Mouse (Mus musculus) forebrain, embryonic 11.5 days (tissue): ENCODE measurements around the gene Stkld1. TPM values are rescaled to one million over a fixed set of nuclear protein-coding genes. Genes with fewer than 3 reads are reported as not detected.
A peak's percentile ranks its signal among the peaks of the same experiment; 100 is the strongest.

ENCODE experiments used
- ATAC-seq: fragments of 200-750 bp; cut with Nextera tagmentation; replicated peaks from 2 replicates; pipeline ENCODE4 v1.8.0; 2017; ENCODE audit warnings: moderate TSS enrichment; ENCODE audit not compliant: low FRiP score
- DNase-seq: peaks from one replicate; pipeline ENCODE4 v3.0.0-alpha.2; 2017; ENCODE audit warnings: low spot score
- H3K27ac ChIP-seq: fragments of 300-500 bp; sonication (generic); 2 replicates; pipeline ENCODE4 v1.5.1; 2014; ENCODE audit warnings: low read depth, low read length
- H3K27me3 ChIP-seq: fragments of 300-500 bp; sonication (generic); 2 replicates; pipeline ENCODE4 v1.6.1; 2014; ENCODE audit warnings: mild to moderate bottlenecking, low read length, mixed read lengths; ENCODE audit not compliant: control insufficient read depth, insufficient read depth
- H3K36me3 ChIP-seq: fragments of 300-500 bp; sonication (generic); 2 replicates; pipeline ENCODE4 v1.6.1; 2014; ENCODE audit warnings: mild to moderate bottlenecking, low read length, moderate library complexity, mixed read lengths; ENCODE audit not compliant: control insufficient read depth, insufficient read depth
- H3K4me1 ChIP-seq: fragments of 300-500 bp; sonication (generic); replicated peaks from 2 replicates; pipeline ENCODE4 v1.6.1; 2014; ENCODE audit warnings: low read length, mixed read lengths; ENCODE audit not compliant: control insufficient read depth, insufficient read depth
- H3K4me2 ChIP-seq: fragments of 300-500 bp; sonication (generic); 2 replicates; pipeline ENCODE4 v1.6.1; 2014; ENCODE audit warnings: low read depth, mild to moderate bottlenecking, low read length, moderate library complexity, mixed read lengths; ENCODE audit not compliant: severe bottlenecking
- H3K4me3 ChIP-seq: fragments of 300-500 bp; sonication (generic); 2 replicates; pipeline ENCODE4 v1.5.1; 2014; ENCODE audit warnings: low read depth, low read length
- H3K9ac ChIP-seq: fragments of 300-500 bp; sonication (generic); 2 replicates; pipeline ENCODE4 v1.6.1; 2014; ENCODE audit warnings: low read length
- H3K9me3 ChIP-seq: fragments of 300-500 bp; sonication (generic); 2 replicates; pipeline ENCODE4 v1.6.1; 2016; ENCODE audit warnings: low read length, mixed read lengths; ENCODE audit not compliant: control insufficient read depth
- WGBS: fragments of 180-500 bp; shearing (Covaris S2); extraction: QIAGEN DNeasy Blood & Tissue Kit; methylation state at CpG from one replicate; pipeline ENCODE4 v1.1.7; 2014; 5-methylcytosine and 5-hydroxymethylcytosine counted together
- polyA plus RNA-seq: library from polyadenylated mRNA; unstranded; fragments of >200 nt; fragmentation: Nextera tagmentation; extraction: Ambion mirVana; gene quantifications from 2 replicates; pipeline ENCODE4 v1.2.1, GENCODE M21; 2014

The Stkld1 gene
- polyA plus RNA-seq, 1 experiment from 2014 or later = 0.11 TPM

GRCm38 (mm10) chr2:26913416-26914147 is 20.3 kb upstream of the Stkld1 start:
- Histone ChIP-seq H3K27ac (no peak overlapping the region), H3K4me1 (peaks cover 22% of the 10 kb centered on the region), H3K4me2 (no peak overlapping the region), H3K9ac (no peak overlapping the region), H3K9me3 (no peaks in the 10 kb centered on the region), H3K4me3 (no peak overlapping the region), H3K27me3 (no peaks in the 10 kb centered on the region), H3K36me3 (peaks cover 21% of the 10 kb centered on the region; the same call in 1 of the 2 replicates)
- DNase-seq (no peak), ATAC-seq (no peak)
- 85% methylated on average over 17 of the region's 17 CpGs for whole genome bisulfite sequencing

DNA sequence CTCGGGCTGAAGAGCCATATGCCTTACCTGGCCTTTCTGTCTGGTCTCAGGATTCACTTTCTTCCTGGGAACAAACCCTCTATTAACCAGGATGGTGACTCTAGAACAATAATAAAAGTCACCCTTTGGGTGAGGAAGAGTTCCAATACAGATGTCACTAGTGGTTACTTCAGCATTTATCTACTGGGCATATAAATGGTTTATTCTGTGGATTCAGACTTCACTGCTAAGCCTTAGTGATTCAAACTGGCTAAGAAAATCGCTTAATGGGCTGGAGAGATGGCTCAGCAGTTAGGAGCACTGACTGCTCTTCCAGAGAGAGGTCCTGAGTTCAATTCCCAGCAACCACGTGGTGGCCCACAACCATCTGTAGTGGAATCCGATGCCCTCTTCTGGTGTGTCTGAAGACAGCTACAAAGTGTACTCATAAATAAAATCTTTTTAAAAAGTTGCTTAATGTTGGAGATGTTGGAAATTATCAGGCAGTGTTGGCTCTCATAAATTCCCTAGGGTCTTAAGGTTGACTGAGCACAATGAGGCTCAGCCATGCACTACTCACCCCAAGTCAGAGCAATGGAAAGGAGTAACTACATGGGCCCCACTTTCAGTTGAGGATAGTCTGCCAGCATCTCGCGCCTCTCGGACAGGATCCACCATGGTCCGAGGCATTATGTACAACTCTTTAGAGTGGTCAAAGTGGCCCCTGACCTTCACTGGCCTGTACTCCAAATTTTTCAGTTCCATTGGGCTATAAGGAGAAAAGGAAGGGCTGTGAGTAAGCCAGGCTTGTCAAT is 19.5 kb upstream of the Stkld1 start:
- 68% methylated on average over 8 of the region's 8 CpGs for WGBS
- H3K9ac ChIP-seq = no peak overlapping the region
- H3K27me3 ChIP-seq = no peaks in the 10 kb centered on the region
- no peak for ATAC-seq
- no peak for DNase-seq
- peaks cover 19% of the 10 kb centered on the region for H3K4me1 ChIP-seq
- no peak overlapping the region for H3K27ac ChIP-seq
- no peak overlapping the region for H3K4me2 ChIP-seq
- no peaks in the 10 kb centered on the region for H3K9me3 ChIP-seq
- peaks cover 24% of the 10 kb centered on the region; the same call in 1 of the 2 replicates for H3K36me3 ChIP-seq
- no peak overlapping the region for H3K4me3 ChIP-seq

- Histone ChIP-seq H3K4me1 (peaks cover 19% of the 10 kb centered on the region), H3K9me3 (no peaks in the 10 kb centered on the region), H3K27me3 (no peaks in the 10 kb centered on the region), H3K27ac (no peak within 1 kb of the TSS; the same call in 1 of the 2 replicates), H3K4me2 (peak within 1 kb of the TSS; percentile 99), H3K9ac (peak within 1 kb of the TSS; percentile 76), H3K36me3 (peaks cover 33% of the 10 kb centered on the region), H3K4me3 (peak within 1 kb of the TSS; percentile 58)
- ATAC-seq (peak; percentile 82), DNase-seq (peak; percentile 85)
- 2% methylated on average over 47 of the region's 47 CpGs for WGBS
Measured at GRCm38 (mm10) chr2:26915927-26916728, 17.7 kb upstream of the Stkld1 start, which contains the start of the genes Surf2 and Surf1. Gene Surf2, plus strand, starts transcription at chr2:26916367. Gene Surf1, minus strand, starts transcription at chr2:26916530.

DNA sequence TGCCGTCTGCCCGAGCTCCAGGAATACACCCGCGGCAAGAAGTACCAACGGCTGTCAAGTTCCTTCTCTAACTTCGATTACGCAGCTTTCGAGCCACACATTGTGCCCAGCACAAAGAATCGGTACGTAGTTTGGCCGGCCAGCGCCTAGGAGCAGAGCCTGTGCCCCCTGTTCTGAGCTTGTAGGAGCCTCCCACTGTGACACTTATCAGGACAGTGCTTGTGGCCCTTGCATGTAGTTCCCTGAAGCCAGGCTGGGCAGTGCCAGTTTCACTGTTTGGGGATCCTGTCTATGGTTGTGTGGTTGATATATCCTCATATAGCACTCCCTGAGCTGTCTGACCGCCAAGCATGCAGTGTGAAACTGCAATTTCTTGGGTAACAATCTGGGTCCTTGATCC is 17.1 kb upstream of the Stkld1 start:
- H3K4me2 ChIP-seq = peak overlapping the region; percentile 99
- no peaks in the 10 kb centered on the region for H3K27me3 ChIP-seq
- peaks cover 34% of the 10 kb centered on the region for H3K36me3 ChIP-seq
- H3K27ac ChIP-seq = no peak overlapping the region; the same call in 1 of the 2 replicates
- WGBS = 4% methylated on average over 13 of the region's 13 CpGs
- H3K9me3 ChIP-seq = no peaks in the 10 kb centered on the region
- no peak for DNase-seq
- H3K4me1 ChIP-seq = peaks cover 19% of the 10 kb centered on the region
- peak overlapping the region; percentile 58 for H3K4me3 ChIP-seq
- peak; percentile 28; the same call in 1 of the 2 replicates for ATAC-seq
- peak overlapping the region; percentile 76 for H3K9ac ChIP-seq

GRCm38 (mm10) chr2:26919684-26920083 is 14.2 kb upstream of the Stkld1 start:
- H3K4me1 ChIP-seq = peaks cover 14% of the 10 kb centered on the region
- WGBS = 92% methylated on average over 3 of the region's 3 CpGs
- peaks cover 19% of the 10 kb centered on the region for H3K36me3 ChIP-seq
- DNase-seq = no peak
- H3K27me3 ChIP-seq = no peaks in the 10 kb centered on the region
- no peak overlapping the region for H3K27ac ChIP-seq
- no peak overlapping the region for H3K4me3 ChIP-seq
- H3K9ac ChIP-seq = no peak overlapping the region
- no peak overlapping the region for H3K4me2 ChIP-seq
- ATAC-seq = no peak
- no peaks in the 10 kb centered on the region for H3K9me3 ChIP-seq

- WGBS = 93% methylated on average over 6 of the region's 6 CpGs
- ATAC-seq = no peak
- Histone ChIP-seq H3K4me3 (no peak overlapping the region), H3K9ac (no peak overlapping the region), H3K27me3 (no peaks in the 10 kb centered on the region), H3K4me1 (peaks cover 13% of the 10 kb centered on the region), H3K36me3 (peaks cover 25% of the 10 kb centered on the region), H3K9me3 (no peaks in the 10 kb centered on the region), H3K4me2 (no peak overlapping the region), H3K27ac (no peak overlapping the region)
- no peak for DNase-seq
Measured at GRCm38 (mm10) chr2:26920190-26920855, 13.5 kb upstream of the Stkld1 start.

DNA sequence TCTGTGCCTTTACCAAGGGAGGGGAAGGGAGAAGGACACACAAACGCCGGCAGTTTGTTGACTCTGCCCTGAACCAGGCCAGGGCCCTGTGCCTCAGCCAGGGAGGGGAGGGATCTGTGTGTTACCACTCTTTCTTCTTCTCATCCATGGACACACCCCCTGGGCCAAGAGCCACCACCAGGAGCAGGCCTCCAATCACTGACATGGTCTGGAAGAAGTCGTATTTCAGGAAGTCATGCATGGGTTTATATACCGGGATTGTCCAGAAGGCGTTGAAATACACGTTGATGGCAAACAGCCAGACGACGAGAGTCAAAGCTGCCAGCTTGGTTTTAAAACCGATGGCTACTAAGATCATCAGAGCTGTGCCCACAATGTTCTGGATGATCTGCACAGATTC is 12.1 kb upstream of the Stkld1 start:
- no peak overlapping the region for H3K4me3 ChIP-seq
- no peak for ATAC-seq
- no peak overlapping the region for H3K27ac ChIP-seq
- peaks cover 8% of the 10 kb centered on the region for H3K4me1 ChIP-seq
- no peak overlapping the region for H3K9ac ChIP-seq
- H3K27me3 ChIP-seq = no peaks in the 10 kb centered on the region
- no peak overlapping the region for H3K4me2 ChIP-seq
- WGBS = 87% methylated on average over 9 of the region's 9 CpGs
- peaks cover 26% of the 10 kb centered on the region for H3K36me3 ChIP-seq
- no peaks in the 10 kb centered on the region for H3K9me3 ChIP-seq
- DNase-seq = no peak
